Mouse (Mus musculus) liver, embryonic 15.5 days (tissue): ENCODE data around the gene Epha4. TPM values are rescaled to one million over a fixed set of nuclear protein-coding genes. Genes with fewer than 3 reads are reported as not detected.

Experiments
- ATAC-seq: fragments of 200-750 bp; cut with Nextera tagmentation; 2 replicates; pipeline ENCODE4 v1.8.0; 2017; ENCODE audit warnings: moderate number of reproducible peaks, mild to moderate bottlenecking, moderate library complexity; ENCODE audit not compliant: insufficient read depth
- H3K27ac ChIP-seq: fragments of 300-500 bp; sonication (generic); replicated peaks from 2 replicates; pipeline ENCODE4 v1.5.1; 2015; ENCODE audit warnings: mild to moderate bottlenecking, inconsistent platforms
- H3K27me3 ChIP-seq: fragments of 300-500 bp; sonication (generic); 2 replicates; pipeline ENCODE4 v1.6.1; 2015; ENCODE audit warnings: mild to moderate bottlenecking, inconsistent platforms
- H3K36me3 ChIP-seq: fragments of 300-500 bp; sonication (generic); replicated peaks from 2 replicates; pipeline ENCODE4 v1.6.1; 2015; ENCODE audit warnings: moderate library complexity, mild to moderate bottlenecking, inconsistent platforms
- H3K4me1 ChIP-seq: fragments of 300-500 bp; sonication (generic); replicated peaks from 2 replicates; pipeline ENCODE4 v1.6.1; 2015; ENCODE audit warnings: inconsistent platforms
- H3K4me2 ChIP-seq: fragments of 300-500 bp; sonication (generic); 2 replicates; pipeline ENCODE4 v1.6.1; 2015; ENCODE audit warnings: moderate library complexity, mild to moderate bottlenecking, inconsistent platforms
- H3K4me3 ChIP-seq: fragments of 300-500 bp; sonication (generic); replicated peaks from 2 replicates; pipeline ENCODE4 v1.5.1; 2015; ENCODE audit warnings: mild to moderate bottlenecking, inconsistent platforms
- H3K9ac ChIP-seq: fragments of 300-500 bp; sonication (generic); 2 replicates; pipeline ENCODE4 v1.6.1; 2015; ENCODE audit warnings: moderate library complexity, mild to moderate bottlenecking, inconsistent platforms
- H3K9me3 ChIP-seq: fragments of 300-500 bp; sonication (generic); replicated peaks from 2 replicates; pipeline ENCODE4 v1.6.1; 2016; ENCODE audit warnings: inconsistent platforms
- WGBS: fragments of 180-500 bp; shearing (Covaris S2); methylation state at CpG from one replicate; pipeline ENCODE4 v1.1.7; 2015; ENCODE audit warnings: mixed read lengths; ENCODE audit not compliant: insufficient replicate concordance; 5-methylcytosine and 5-hydroxymethylcytosine counted together
- polyA plus RNA-seq: library from polyadenylated mRNA; unstranded; fragments of >200 nt; fragmentation: Nextera tagmentation; extraction: Ambion mirVana; gene quantifications from 2 replicates; pipeline ENCODE4 v1.2.1, GENCODE M21; 2015

Epha4 gene
- polyA plus RNA-seq, 1 experiment from 2014 or later, result 0.31 TPM

GRCm38 (mm10) chr1:77496468-77497181 lies 18.3 kb downstream of the Epha4 start:
- Histone ChIP-seq H3K27ac (no peak overlapping the region), H3K36me3 (no peaks in the 10 kb centered on the region), H3K9me3 (no peaks in the 10 kb centered on the region), H3K4me2 (peak overlapping the region; percentile 20; the same call in 1 of the 2 replicates), H3K4me3 (no peak overlapping the region), H3K9ac (no peak overlapping the region), H3K27me3 (no peaks in the 10 kb centered on the region), H3K4me1 (no peaks in the 10 kb centered on the region)
- ATAC-seq, result no peak
- 35% methylated on average over 11 of the region's 11 CpGs for WGBS

- H3K9me3 ChIP-seq, result no peaks in the 10 kb centered on the region
- 57% methylated on average over 7 of the region's 7 CpGs for WGBS
- no peak for ATAC-seq
Measured at GRCm38 (mm10) chr1:77495790-77496158, 19.1 kb downstream of the Epha4 start.

GRCm38 (mm10) chr1:77495030-77495789 lies 19.7 kb downstream of the Epha4 start:
- Histone ChIP-seq H3K4me2 (no peak overlapping the region), H3K9me3 (no peaks in the 10 kb centered on the region), H3K9ac (no peak overlapping the region), H3K27me3 (no peaks in the 10 kb centered on the region), H3K27ac (no peak overlapping the region), H3K4me3 (no peak overlapping the region), H3K4me1 (no peaks in the 10 kb centered on the region), H3K36me3 (no peaks in the 10 kb centered on the region)
- ATAC-seq, result no peak
- WGBS, result 58% methylated on average over 10 of the region's 10 CpGs

More at GRCm38 (mm10) chr1:77495790-77496158, 19.1 kb downstream of the Epha4 start:
- no peaks in the 10 kb centered on the region for H3K4me1 ChIP-seq
- H3K4me3 ChIP-seq, result no peak overlapping the region
- no peak overlapping the region for H3K4me2 ChIP-seq
- H3K27ac ChIP-seq, result no peak overlapping the region
- H3K9ac ChIP-seq, result no peak overlapping the region
- no peaks in the 10 kb centered on the region for H3K36me3 ChIP-seq
- H3K27me3 ChIP-seq, result no peaks in the 10 kb centered on the region

DNA sequence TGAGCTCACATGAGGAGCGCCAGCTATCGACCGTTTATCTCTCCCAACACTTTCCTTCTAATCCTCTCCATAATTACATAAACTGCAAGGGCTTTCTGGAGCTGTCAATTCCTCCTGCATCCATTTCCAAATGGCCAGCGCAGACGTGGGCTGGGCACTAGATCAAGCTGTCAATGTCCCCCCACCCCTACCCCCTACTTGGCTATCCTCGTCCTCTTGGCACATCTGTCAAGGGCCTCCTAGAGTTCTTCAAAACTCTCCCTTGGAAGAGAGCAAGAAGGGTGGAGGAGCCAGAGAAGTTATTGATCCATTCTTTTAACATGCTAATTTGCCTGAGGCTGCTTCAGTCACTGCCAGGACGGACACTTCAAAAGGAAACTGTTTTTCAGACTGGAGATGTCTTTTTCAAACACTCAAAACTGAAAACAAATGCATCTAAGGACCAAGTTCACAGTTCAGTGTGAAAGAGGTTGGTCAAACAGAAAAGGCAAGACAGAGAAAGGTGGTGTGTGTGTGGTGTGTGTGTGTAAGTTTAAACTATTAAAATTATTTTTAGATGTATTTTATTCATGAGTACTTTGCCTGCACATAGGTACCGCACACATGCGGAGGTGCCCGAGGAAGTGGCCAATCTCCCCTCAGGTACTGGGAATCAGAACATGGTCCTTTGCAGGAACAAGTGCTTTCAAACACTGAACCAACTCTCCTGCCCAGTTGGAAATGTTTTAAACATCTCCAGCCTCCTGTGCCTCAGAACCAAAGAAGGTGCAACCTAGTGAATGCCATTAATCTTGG lies 20.9 kb downstream of the Epha4 start:
- Histone ChIP-seq H3K4me1 (no peaks in the 10 kb centered on the region), H3K36me3 (no peaks in the 10 kb centered on the region), H3K9ac (no peak overlapping the region), H3K9me3 (no peaks in the 10 kb centered on the region), H3K4me2 (no peak overlapping the region), H3K27ac (no peak overlapping the region), H3K4me3 (no peak overlapping the region), H3K27me3 (no peaks in the 10 kb centered on the region)
- no peak for ATAC-seq
- WGBS, result 64% methylated on average over 10 of the region's 10 CpGs

- Histone ChIP-seq H3K27ac (no peak overlapping the region), H3K36me3 (no peaks in the 10 kb centered on the region), H3K4me1 (no peaks in the 10 kb centered on the region), H3K9me3 (no peaks in the 10 kb centered on the region), H3K4me2 (no peak overlapping the region), H3K9ac (no peak overlapping the region), H3K4me3 (no peak overlapping the region), H3K27me3 (no peaks in the 10 kb centered on the region)
- WGBS, result 65% methylated on average over 6 of the region's 6 CpGs
- ATAC-seq, result no peak
Measured at GRCm38 (mm10) chr1:77490166-77490565, 24.7 kb downstream of the Epha4 start.

DNA sequence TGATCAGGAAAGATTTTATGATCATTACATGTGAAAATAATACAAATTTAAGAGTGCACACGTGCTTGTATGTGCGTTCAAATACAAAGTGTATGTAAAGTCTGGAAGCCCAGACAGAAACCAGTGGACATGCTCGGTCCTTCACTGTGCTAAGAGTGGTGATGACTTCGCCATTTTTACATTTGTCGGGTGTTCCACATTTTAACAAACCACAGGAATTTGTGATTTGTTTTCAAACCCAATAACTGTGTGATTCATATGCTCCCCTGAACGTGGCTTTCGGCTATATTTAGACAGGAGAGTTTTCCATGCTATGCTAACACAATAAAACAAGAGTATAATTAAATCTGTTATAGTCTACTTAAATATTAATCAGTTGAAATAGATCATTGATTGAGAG lies 25.5 kb downstream of the Epha4 start:
- H3K9ac ChIP-seq, result no peak overlapping the region
- no peaks in the 10 kb centered on the region for H3K27me3 ChIP-seq
- no peaks in the 10 kb centered on the region for H3K4me1 ChIP-seq
- no peak overlapping the region for H3K4me3 ChIP-seq
- H3K4me2 ChIP-seq, result no peak overlapping the region
- no peak overlapping the region for H3K27ac ChIP-seq
- WGBS, result 59% methylated on average over 7 of the region's 7 CpGs
- ATAC-seq, result no peak
- H3K36me3 ChIP-seq, result no peaks in the 10 kb centered on the region
- no peaks in the 10 kb centered on the region for H3K9me3 ChIP-seq

GRCm38 (mm10) chr1:77487856-77488462 lies 26.9 kb downstream of the Epha4 start:
- no peaks in the 10 kb centered on the region for H3K4me1 ChIP-seq
- H3K9me3 ChIP-seq, result no peaks in the 10 kb centered on the region
- H3K4me2 ChIP-seq, result no peak overlapping the region
- WGBS, result 51% methylated on average over 13 of the region's 13 CpGs
- no peak overlapping the region for H3K4me3 ChIP-seq
- H3K9ac ChIP-seq, result no peak overlapping the region
- ATAC-seq, result no peak
- no peak overlapping the region for H3K27ac ChIP-seq
- no peaks in the 10 kb centered on the region for H3K27me3 ChIP-seq
- H3K36me3 ChIP-seq, result no peaks in the 10 kb centered on the region

DNA sequence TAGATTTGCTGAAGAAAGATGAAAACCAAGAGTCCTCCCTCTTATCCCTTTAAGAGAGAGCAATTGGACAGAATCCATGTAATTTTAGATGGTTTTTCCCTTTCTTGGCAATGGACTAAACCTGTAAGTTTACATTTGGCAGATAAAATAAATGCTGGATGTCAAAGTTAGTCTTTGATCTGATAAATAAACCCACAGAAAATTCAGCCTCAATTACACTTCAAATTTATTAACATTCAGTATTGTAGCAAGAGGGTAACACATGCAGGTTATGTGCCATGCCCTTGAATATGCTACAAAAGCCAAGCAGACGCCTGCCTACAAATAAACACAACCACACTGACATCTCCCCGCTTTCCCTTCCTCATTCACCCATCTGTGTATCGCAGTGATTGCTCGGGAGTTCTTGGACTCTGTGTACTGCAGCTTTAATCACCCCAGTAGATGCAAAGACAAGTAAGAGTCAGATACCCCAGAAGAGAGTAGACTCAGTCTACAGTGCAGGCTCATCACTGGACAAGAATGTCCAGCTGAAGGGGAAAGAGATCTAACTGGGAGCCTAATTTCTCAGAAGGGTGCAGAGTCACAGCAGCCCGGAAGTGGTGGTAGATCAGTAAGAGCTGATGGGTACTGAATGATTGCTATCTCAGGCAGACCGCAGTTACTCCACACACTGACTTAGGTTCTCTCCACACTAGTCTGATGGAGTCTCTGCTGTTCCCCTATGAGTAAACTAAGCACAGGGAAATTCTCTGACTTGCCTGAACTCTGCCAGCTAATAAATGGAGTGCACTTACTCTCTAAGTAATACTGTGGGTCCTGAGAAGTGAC lies 29.9 kb downstream of the Epha4 start:
- Histone ChIP-seq H3K4me1 (no peaks in the 10 kb centered on the region), H3K9me3 (no peaks in the 10 kb centered on the region), H3K9ac (no peak overlapping the region), H3K4me3 (no peak overlapping the region), H3K36me3 (no peaks in the 10 kb centered on the region), H3K27ac (no peak overlapping the region), H3K4me2 (no peak overlapping the region), H3K27me3 (no peaks in the 10 kb centered on the region)
- 49% methylated on average over 6 of the region's 6 CpGs for WGBS
- no peak for ATAC-seq

GRCm38 (mm10) chr1:77475808-77476413 lies 39.0 kb downstream of the Epha4 start:
- Histone ChIP-seq H3K27ac (no peak overlapping the region), H3K36me3 (no peaks in the 10 kb centered on the region), H3K9me3 (no peaks in the 10 kb centered on the region), H3K4me1 (no peaks in the 10 kb centered on the region), H3K4me2 (no peak overlapping the region), H3K4me3 (no peak overlapping the region), H3K27me3 (no peaks in the 10 kb centered on the region), H3K9ac (no peak overlapping the region)
- ATAC-seq, result no peak
- 47% methylated on average over 3 of the region's 3 CpGs for WGBS
